Mouse (Mus musculus): ENCODE measurements around the gene Ipmk. TPM values are rescaled to one million over a fixed set of nuclear protein-coding genes. Genes with fewer than 3 reads are reported as not detected.

Gene Ipmk
- total and polyA plus RNA-seq, 3 experiments: 14.7 to 27.1 (median 23.8) TPM

GRCm38 (mm10) chr10:71472033-71472432 is 124.5 kb downstream of the Ipmk start:
- H3K4me2 ChIP-seq (ENCODE audit: insufficient read depth, low read depth, poor library complexity, severe bottlenecking): no peak overlapping the region
- H3K36me3 ChIP-seq (replicated peaks in 1 of 2; ENCODE audit: control insufficient read depth in 1 of 2, insufficient read depth in 1 of 2, low read length in 1 of 2): no peaks in the 10 kb centered on the region
- in situ Hi-C loops (cut with MboI; ENCODE audit: low pct_ligation_motif_present, low pct_unique_long_range_greater_than_20kb, low sequenced_read_pairs): no loop called here
- dilution Hi-C loops (cut with MboI; ENCODE audit: extremely low pct_ligation_motif_present, extremely low pct_unique_long_range_greater_than_20kb, low sequenced_read_pairs): no loop called here
- no peaks in the 10 kb centered on the region for H3K9me3 ChIP-seq (replicated peaks; ENCODE audit: low read length)
- peaks cover 0 to 28% of the 10 kb centered on the region in 2 experiments; a peak in 3 of 4 replicates for H3K4me1 ChIP-seq (ENCODE audit: control insufficient read depth in 1 of 2, insufficient read depth in 2 of 2)
- no peak overlapping the region for H3K27ac ChIP-seq (ENCODE audit: insufficient read depth, low read depth)
- no peak overlapping the region for H3K9ac ChIP-seq (ENCODE audit: insufficient read depth, low read depth)
- DNase-seq (ENCODE audit: extremely low read depth): peak; percentile 88
- no peak overlapping the region for H3K4me3 ChIP-seq (replicated peaks in 1 of 3; ENCODE audit: low read depth in 2 of 3, low read length in 2 of 3, poor library complexity in 1 of 3)
- H3K27me3 ChIP-seq (replicated peaks): no peaks in the 10 kb centered on the region
- H3K79me2 ChIP-seq (replicated peaks; ENCODE audit: control insufficient read depth, extremely low read depth, insufficient read depth, poor library complexity, severe bottlenecking): no peaks in the 10 kb centered on the region
- TF ChIP-seq PAX5 (IDR thresholded peaks at IDR 0.05; ENCODE audit: low read length): no peak
- no peak for TF ChIP-seq ZKSCAN1 (IDR thresholded peaks at IDR 0.05; ENCODE audit: borderline replicate concordance, low read depth, low read length)
- peak; percentile 33; the same call in 1 of the 2 replicates for TF ChIP-seq IRF4 (IDR thresholded peaks at IDR 0.05; ENCODE audit: low read depth, low read length)
- TF ChIP-seq RCOR1 (conservative IDR thresholded peaks at IDR 0.05; ENCODE audit: low read depth, low read length): peak; percentile 75; the same call in 1 of the 2 replicates
- no peak for TF ChIP-seq USF1 (IDR thresholded peaks at IDR 0.05; ENCODE audit: low read depth, low read length)
- TF ChIP-seq ZMIZ1 (IDR thresholded peaks at IDR 0.05; ENCODE audit: low read depth, low read length): no peak
- no peak for TF ChIP-seq RAD21 (IDR thresholded peaks at IDR 0.05; ENCODE audit: low read depth, low read length)
- TF ChIP-seq NRF1 (IDR thresholded peaks at IDR 0.05; ENCODE audit: low read depth, low read length): no peak
- no peak for TF ChIP-seq GABPA (IDR thresholded peaks at IDR 0.05; ENCODE audit: insufficient replicate concordance, low read depth, low read length)
- TF ChIP-seq SIN3A (IDR thresholded peaks at IDR 0.05; ENCODE audit: low read length): no peak
- peak; percentile 64 for TF ChIP-seq ETS1 (conservative IDR thresholded peaks at IDR 0.05; ENCODE audit: low read depth, low read length)
- no peak for TF ChIP-seq MAZ (IDR thresholded peaks at IDR 0.05; ENCODE audit: low read depth, low read length)
- TF ChIP-seq UBTF (IDR thresholded peaks at IDR 0.05; ENCODE audit: low read depth, low read length): no peak
- no peak for TF ChIP-seq TBP (conservative IDR thresholded peaks at IDR 0.05; ENCODE audit: low read depth, low read length)
- TF ChIP-seq MYC (IDR thresholded peaks at IDR 0.05; ENCODE audit: low read depth, low read length): peak; percentile 31; the same call in 1 of the 2 replicates
- peak; percentile 15; the same call in 1 of the 2 replicates for TF ChIP-seq JUN (IDR thresholded peaks at IDR 0.05; ENCODE audit: insufficient read depth, low read depth, low read length)
- no peak for TF ChIP-seq NELFE (IDR thresholded peaks at IDR 0.05; ENCODE audit: low read depth, low read length)
- TF ChIP-seq CTCF (conservative IDR thresholded peaks at IDR 0.05 in 1 of 2, IDR thresholded peaks at IDR 0.05 in 1 of 2; ENCODE audit: low read depth in 2 of 2, low read length in 2 of 2): no peak
- TF ChIP-seq ELF1 (IDR thresholded peaks at IDR 0.05; ENCODE audit: low read depth, low read length): no peak
- TF ChIP-seq MEF2A (IDR thresholded peaks at IDR 0.05; ENCODE audit: borderline replicate concordance, low read depth, low read length): peak; percentile 32; the same call in 1 of the 2 replicates
- peak; percentile 50; the same call in 1 of the 2 replicates for TF ChIP-seq JUND (conservative IDR thresholded peaks at IDR 0.05; ENCODE audit: low read depth, low read length)
- no peak for TF ChIP-seq MXI1 (IDR thresholded peaks at IDR 0.05; ENCODE audit: low read depth, low read length)
- TF ChIP-seq ZNF384 (IDR thresholded peaks at IDR 0.05; ENCODE audit: low read depth, low read length): peak; percentile 70
- no peak for TF ChIP-seq POLR2AphosphoS2 (IDR thresholded peaks at IDR 0.05; ENCODE audit: low read depth, low read length)
- TF ChIP-seq HCFC1 (IDR thresholded peaks at IDR 0.05; ENCODE audit: low read depth, low read length): no peak
- no peak for TF ChIP-seq KAT2A (IDR thresholded peaks at IDR 0.05; ENCODE audit: insufficient replicate concordance, low read length)
- TF ChIP-seq MAFK (IDR thresholded peaks at IDR 0.05; ENCODE audit: insufficient replicate concordance, low read length): no peak
- TF ChIP-seq POLR2A (IDR thresholded peaks at IDR 0.05; ENCODE audit: low read depth, low read length): no peak
- no peak for TF ChIP-seq SMC3 (IDR thresholded peaks at IDR 0.05; ENCODE audit: low read depth, low read length)
- TF ChIP-seq EP300 (IDR thresholded peaks at IDR 0.05; ENCODE audit: low read length): peak; percentile 86
- TF ChIP-seq MAX (IDR thresholded peaks at IDR 0.05; ENCODE audit: low read length): peak; percentile 31; the same call in 1 of the 2 replicates
- TF ChIP-seq CHD1 (IDR thresholded peaks at IDR 0.05; ENCODE audit: low read depth, low read length): no peak
- TF ChIP-seq BHLHE40 (IDR thresholded peaks at IDR 0.05; ENCODE audit: low read depth, low read length): peak; percentile 68; the same call in 1 of the 2 replicates
- no peak for TF ChIP-seq E2F4 (IDR thresholded peaks at IDR 0.05; ENCODE audit: insufficient replicate concordance, low read depth, low read length)
- TF ChIP-seq USF2 (conservative IDR thresholded peaks at IDR 0.05; ENCODE audit: low read depth, low read length): no peak
- no peak for TF ChIP-seq ZC3H11A (IDR thresholded peaks at IDR 0.05; ENCODE audit: low read depth, low read length)
- no peak for TF ChIP-seq CHD2 (IDR thresholded peaks at IDR 0.05; ENCODE audit: low read length)
- peak; percentile 66; the same call in 1 of the 2 replicates for TF ChIP-seq TCF12 (IDR thresholded peaks at IDR 0.05; ENCODE audit: low read depth, low read length)
